8 mouse cellular contexts compared by ENCODE assay signal in genomic region chr5:34572568-34572967, GRCm38 (mm10). TPM values are rescaled to one million over a fixed set of nuclear protein-coding genes. Genes with fewer than 3 reads are reported as not detected.
DNase-seq lines count a peak whose midpoint lies in the region; ATAC-seq and TF ChIP-seq lines count a peak whose summit lies in the region.
"Not testable (repeated sequence)": the region's sequence is repeated elsewhere in the genome, so short reads cannot be mapped to it uniquely, and the experiment has no call there.

No protein-coding gene starts in this region.

- not testable (repeated sequence) for H3K36me3 ChIP-seq in heart, embryonic 12.5 days; hindbrain, postnatal 0 days (ENCODE audit: insufficient read depth, low read length); limb, embryonic 10.5 days; liver, postnatal 0 days (replicated peaks; ENCODE audit: insufficient read depth, low read length); midbrain, embryonic 15.5 days (replicated peaks); stomach, embryonic 15.5 days

- not testable (repeated sequence) for DNase-seq in hindbrain, postnatal 0 days (ENCODE audit: low spot score); limb, embryonic 10.5 days (ENCODE audit: low spot score); liver, postnatal 0 days

- H3K4me3 ChIP-seq in brown adipose tissue, adult 24 weeks (ENCODE audit: insufficient read depth, low read depth, low read length) = peak overlapping the region; percentile 93
- H3K4me3 ChIP-seq in heart, embryonic 12.5 days = peak overlapping the region; percentile 88
- H3K4me3 ChIP-seq in hindbrain, postnatal 0 days (ENCODE audit: low read length) = peak overlapping the region; percentile 87; the same call in 1 of the 2 replicates
- peak overlapping the region; percentile 100; the same call in 1 of the 2 replicates for H3K4me3 ChIP-seq in limb, embryonic 10.5 days
- H3K4me3 ChIP-seq in liver, postnatal 0 days (ENCODE audit: low read depth, low read length) = peak overlapping the region; percentile 99
- peak overlapping the region; percentile 89 for H3K4me3 ChIP-seq in midbrain, embryonic 15.5 days
- peak overlapping the region; percentile 95 for H3K4me3 ChIP-seq in stomach, embryonic 15.5 days (replicated peaks)

- not testable (repeated sequence) for H3K9me3 ChIP-seq in heart, embryonic 12.5 days (replicated peaks); hindbrain, postnatal 0 days (ENCODE audit: low read length); limb, embryonic 10.5 days (replicated peaks); liver, postnatal 0 days (ENCODE audit: low read length); midbrain, embryonic 15.5 days; stomach, embryonic 15.5 days

- peak overlapping the region; percentile 97 for H3K9ac ChIP-seq in heart, embryonic 12.5 days
- peak overlapping the region; percentile 99; the same call in 1 of the 2 replicates for H3K9ac ChIP-seq in hindbrain, postnatal 0 days (replicated peaks; ENCODE audit: low read length)
- H3K9ac ChIP-seq in liver, postnatal 0 days (replicated peaks) = peak overlapping the region; percentile 99
- H3K9ac ChIP-seq in midbrain, embryonic 15.5 days; stomach, embryonic 15.5 days: not testable (repeated sequence)

- peak overlapping the region; percentile 69 for H3K4me2 ChIP-seq in heart, embryonic 12.5 days
- H3K4me2 ChIP-seq in hindbrain, postnatal 0 days (ENCODE audit: low read depth, low read length) = peak overlapping the region; percentile 59
- H3K4me2 ChIP-seq in liver, postnatal 0 days (ENCODE audit: low read depth, low read length) = peak overlapping the region; percentile 76
- peak overlapping the region; percentile 54 for H3K4me2 ChIP-seq in midbrain, embryonic 15.5 days
- H3K4me2 ChIP-seq in stomach, embryonic 15.5 days = peak overlapping the region; percentile 59

- TF ChIP-seq CTCF in hindbrain, postnatal 0 days (IDR thresholded peaks at IDR 0.05; ENCODE audit: low read depth); liver, postnatal 0 days (IDR thresholded peaks at IDR 0.05; ENCODE audit: low read depth): not testable (repeated sequence)

- peak; percentile 41; the same call in 1 of the 2 replicates for TF ChIP-seq EP300 in liver, postnatal 0 days (IDR thresholded peaks at IDR 0.05; ENCODE audit: low read depth)

- H3K27me3 ChIP-seq in heart, embryonic 12.5 days (replicated peaks); hindbrain, postnatal 0 days (ENCODE audit: insufficient read depth, low read length); limb, embryonic 10.5 days (ENCODE audit: low read depth, poor library complexity, severe bottlenecking); liver, postnatal 0 days (ENCODE audit: insufficient read depth, low read length); midbrain, embryonic 15.5 days (replicated peaks); stomach, embryonic 15.5 days (replicated peaks): not testable (repeated sequence)

- ATAC-seq in erythroid progenitor cell, adult 5-6 weeks (replicated peaks; ENCODE audit: low FRiP score, poor library complexity, severe bottlenecking) = peak; percentile 22
- ATAC-seq in heart, embryonic 12.5 days (ENCODE audit: insufficient number of reproducible peaks, low FRiP score); hindbrain, postnatal 0 days; liver, postnatal 0 days; midbrain, embryonic 15.5 days (replicated peaks); stomach, embryonic 15.5 days (ENCODE audit: insufficient read depth, low FRiP score, low read depth): not testable (repeated sequence)

- H3K27ac ChIP-seq in brown adipose tissue, adult 24 weeks (replicated peaks; ENCODE audit: low read depth, low read length) = peak overlapping the region; percentile 97
- peak overlapping the region; percentile 93 for H3K27ac ChIP-seq in heart, embryonic 12.5 days (ENCODE audit: poor library complexity, severe bottlenecking)
- peak overlapping the region; percentile 90 for H3K27ac ChIP-seq in hindbrain, postnatal 0 days
- H3K27ac ChIP-seq in limb, embryonic 10.5 days = peak overlapping the region; percentile 97; the same call in 1 of the 2 replicates
- H3K27ac ChIP-seq in liver, postnatal 0 days (ENCODE audit: low read depth) = peak overlapping the region; percentile 99
- peak overlapping the region; percentile 94 for H3K27ac ChIP-seq in midbrain, embryonic 15.5 days
- H3K27ac ChIP-seq in stomach, embryonic 15.5 days = peak overlapping the region; percentile 94

- 36% methylated on average over 4 of the region's 4 CpGs for WGBS in heart, embryonic 12.5 days
- 49% methylated on average over 4 of the region's 4 CpGs for WGBS in hindbrain, postnatal 0 days
- WGBS in limb, embryonic 10.5 days = 58% methylated on average over 4 of the region's 4 CpGs
- WGBS in liver, postnatal 0 days (ENCODE audit: insufficient replicate concordance) = 48% methylated on average over 4 of the region's 4 CpGs
- WGBS in midbrain, embryonic 15.5 days = 51% methylated on average over 4 of the region's 4 CpGs
- WGBS in stomach, embryonic 15.5 days = 46% methylated on average over 4 of the region's 4 CpGs

- not testable (repeated sequence) for H3K4me1 ChIP-seq in brown adipose tissue, adult 24 weeks (ENCODE audit: control insufficient read depth, insufficient read depth, insufficient read length, low read length); hindbrain, postnatal 0 days (ENCODE audit: insufficient read depth, low read length); stomach, embryonic 15.5 days
- H3K4me1 ChIP-seq in heart, embryonic 12.5 days (replicated peaks) = peaks cover 15% of the 10 kb centered on the region
- peaks cover 17% of the 10 kb centered on the region for H3K4me1 ChIP-seq in limb, embryonic 10.5 days
- H3K4me1 ChIP-seq in liver, postnatal 0 days (ENCODE audit: insufficient read depth) = peaks cover 44% of the 10 kb centered on the region
- peaks cover 22% of the 10 kb centered on the region for H3K4me1 ChIP-seq in midbrain, embryonic 15.5 days

RNA-seq across cellular contexts. Expression of gene Add1, which starts 0.9 kb away (rescaled TPM):
- polyA plus RNA-seq in brown adipose tissue, adult 24 weeks (2012; ENCODE audit: insufficient read depth, insufficient read length, missing spikeins) = 62.4 and 72.7 TPM in 2 replicates
- total RNA-seq in erythroid progenitor cell, adult 5-6 weeks (2015; ENCODE audit: low replicate concordance) = 547 and 570 TPM in 2 replicates
- 969 and 1,003 TPM in 2 replicates for total RNA-seq in erythroid progenitor cell, adult 5-6 weeks (2017; ENCODE audit: low replicate concordance)
- polyA plus RNA-seq in heart, embryonic 12.5 days (2016; fragmentation: Nextera tagmentation; extraction: Ambion mirVana) = 188 and 189 TPM in 2 replicates
- total RNA-seq in hindbrain, postnatal 0 days (2014; rRNA removed) = 272 and 279 TPM in 2 replicates
- 165 and 166 TPM in 2 replicates for polyA plus RNA-seq in hindbrain, postnatal 0 days (2015; fragmentation: Nextera tagmentation; extraction: Ambion mirVana)
- polyA plus RNA-seq in limb, embryonic 10.5 days (2016; fragmentation: Nextera tagmentation; extraction: Ambion mirVana) = 134 and 166 TPM in 2 replicates
- 52.0 and 54.8 TPM in 2 replicates for polyA plus RNA-seq in liver, postnatal 0 days (2015; fragmentation: Nextera tagmentation; extraction: Ambion mirVana)
- 218 and 221 TPM in 2 replicates for polyA plus RNA-seq in midbrain, embryonic 15.5 days (2015; fragmentation: Nextera tagmentation; extraction: Ambion mirVana)
- 162 and 168 TPM in 2 replicates for polyA plus RNA-seq in stomach, embryonic 15.5 days (2015; fragmentation: Nextera tagmentation; extraction: Ambion mirVana)

RNA-seq across cellular contexts. Expression of gene Sh3bp2, which starts 46.9 kb away (rescaled TPM):
- polyA plus RNA-seq in brown adipose tissue, adult 24 weeks (2012; ENCODE audit: insufficient read depth, insufficient read length, missing spikeins) = 2.7 and 3.0 TPM in 2 replicates
- 1.7 and 4.3 TPM in 2 replicates for total RNA-seq in erythroid progenitor cell, adult 5-6 weeks (2015; ENCODE audit: low replicate concordance)
- 3.9 and 6.0 TPM in 2 replicates for total RNA-seq in erythroid progenitor cell, adult 5-6 weeks (2017; ENCODE audit: low replicate concordance)
- polyA plus RNA-seq in heart, embryonic 12.5 days (2016; fragmentation: Nextera tagmentation; extraction: Ambion mirVana) = 3.0 and 6.4 TPM in 2 replicates
- total RNA-seq in hindbrain, postnatal 0 days (2014; rRNA removed) = 29.8 and 37.7 TPM in 2 replicates
- 12.0 and 14.1 TPM in 2 replicates for polyA plus RNA-seq in hindbrain, postnatal 0 days (2015; fragmentation: Nextera tagmentation; extraction: Ambion mirVana)
- polyA plus RNA-seq in limb, embryonic 10.5 days (2016; fragmentation: Nextera tagmentation; extraction: Ambion mirVana) = 9.9 and 17.1 TPM in 2 replicates
- 7.7 and 9.8 TPM in 2 replicates for polyA plus RNA-seq in liver, postnatal 0 days (2015; fragmentation: Nextera tagmentation; extraction: Ambion mirVana)
- 25.4 and 25.9 TPM in 2 replicates for polyA plus RNA-seq in midbrain, embryonic 15.5 days (2015; fragmentation: Nextera tagmentation; extraction: Ambion mirVana)
- 5.9 and 10.9 TPM in 2 replicates for polyA plus RNA-seq in stomach, embryonic 15.5 days (2015; fragmentation: Nextera tagmentation; extraction: Ambion mirVana)

RNA-seq across cellular contexts. Expression of gene Tnip2, which starts 58.8 kb away (rescaled TPM):
- polyA plus RNA-seq in brown adipose tissue, adult 24 weeks (2012; ENCODE audit: insufficient read depth, insufficient read length, missing spikeins) = 4.3 and 4.8 TPM in 2 replicates
- 3.2 TPM in 1 of 2 replicates, not detected in the other for total RNA-seq in erythroid progenitor cell, adult 5-6 weeks (2015; ENCODE audit: low replicate concordance)
- total RNA-seq in erythroid progenitor cell, adult 5-6 weeks (2017; ENCODE audit: low replicate concordance) = 0.23 and 7.4 TPM in 2 replicates
- 15.8 and 19.5 TPM in 2 replicates for polyA plus RNA-seq in heart, embryonic 12.5 days (2016; fragmentation: Nextera tagmentation; extraction: Ambion mirVana)
- total RNA-seq in hindbrain, postnatal 0 days (2014; rRNA removed) = 11.1 and 12.8 TPM in 2 replicates
- 14.1 and 14.5 TPM in 2 replicates for polyA plus RNA-seq in hindbrain, postnatal 0 days (2015; fragmentation: Nextera tagmentation; extraction: Ambion mirVana)
- 3.8 and 6.0 TPM in 2 replicates for polyA plus RNA-seq in limb, embryonic 10.5 days (2016; fragmentation: Nextera tagmentation; extraction: Ambion mirVana)
- polyA plus RNA-seq in liver, postnatal 0 days (2015; fragmentation: Nextera tagmentation; extraction: Ambion mirVana) = 5.3 and 5.5 TPM in 2 replicates
- 10.9 and 13.0 TPM in 2 replicates for polyA plus RNA-seq in midbrain, embryonic 15.5 days (2015; fragmentation: Nextera tagmentation; extraction: Ambion mirVana)
- 22.9 and 23.2 TPM in 2 replicates for polyA plus RNA-seq in stomach, embryonic 15.5 days (2015; fragmentation: Nextera tagmentation; extraction: Ambion mirVana)
